Mouse (Mus musculus) stomach, embryonic 15.5 days (tissue): ENCODE data around the gene Tsr2. TPM values are rescaled to one million over a fixed set of nuclear protein-coding genes. Genes with fewer than 3 reads are reported as not detected.
A peak's percentile ranks its signal among the peaks of the same experiment; 100 is the strongest.

Experiments used
- ATAC-seq: fragments of 200-750 bp; cut with Nextera tagmentation; 2 replicates; pipeline ENCODE4 v1.8.0; 2017; ENCODE audit warnings: low read depth, moderate number of reproducible peaks, moderate TSS enrichment; ENCODE audit not compliant: insufficient read depth, low FRiP score
- H3K27ac ChIP-seq: fragments of 300-500 bp; sonication (generic); 2 replicates; pipeline ENCODE4 v1.5.1; 2015; ENCODE audit warnings: mild to moderate bottlenecking, inconsistent platforms
- H3K27me3 ChIP-seq: fragments of 300-500 bp; sonication (generic); replicated peaks from 2 replicates; pipeline ENCODE4 v1.6.1; 2015; ENCODE audit warnings: inconsistent platforms
- H3K36me3 ChIP-seq: fragments of 300-500 bp; sonication (generic); 2 replicates; pipeline ENCODE4 v1.6.1; 2015; ENCODE audit warnings: inconsistent platforms
- H3K4me1 ChIP-seq: fragments of 300-500 bp; sonication (generic); 2 replicates; pipeline ENCODE4 v1.6.1; 2015; ENCODE audit warnings: inconsistent platforms
- H3K4me2 ChIP-seq: fragments of 300-500 bp; sonication (generic); 2 replicates; pipeline ENCODE4 v1.6.1; 2015; ENCODE audit warnings: mild to moderate bottlenecking, inconsistent platforms
- H3K4me3 ChIP-seq: fragments of 300-500 bp; sonication (generic); replicated peaks from 2 replicates; pipeline ENCODE4 v1.5.1; 2015; ENCODE audit warnings: inconsistent platforms
- H3K9ac ChIP-seq: fragments of 300-500 bp; sonication (generic); 2 replicates; pipeline ENCODE4 v1.6.1; 2015; ENCODE audit warnings: inconsistent platforms
- H3K9me3 ChIP-seq: fragments of 300-500 bp; sonication (generic); 2 replicates; pipeline ENCODE4 v1.6.1; 2016; ENCODE audit warnings: inconsistent platforms
- WGBS: fragments of 180-500 bp; shearing (Covaris S2); methylation state at CpG from one replicate; pipeline ENCODE4 v1.1.7; 2015; 5-methylcytosine and 5-hydroxymethylcytosine counted together
- polyA plus RNA-seq: library from polyadenylated mRNA; unstranded; fragments of >200 nt; fragmentation: Nextera tagmentation; extraction: Ambion mirVana; gene quantifications from 2 replicates; pipeline ENCODE4 v1.2.1, GENCODE M21; 2015

Gene Tsr2
- 31.6 and 32.3 TPM in 2 replicates for polyA plus RNA-seq

GRCm38 (mm10) chrX:151096171-151097058 is at the start of gene Tsr2:
Tsr2 (minus strand) TSS chrX:151096543.
- no peaks in the 10 kb centered on the region for H3K36me3 ChIP-seq
- ATAC-seq: peak; percentile 78; the same call in 1 of the 2 replicates
- H3K9ac ChIP-seq: peak within 1 kb of the TSS; percentile 37; the same call in 1 of the 2 replicates
- H3K9me3 ChIP-seq: no peaks in the 10 kb centered on the region
- peak within 1 kb of the TSS; percentile 53 for H3K4me2 ChIP-seq
- no peak within 1 kb of the TSS for H3K27ac ChIP-seq
- no peaks in the 10 kb centered on the region for H3K4me1 ChIP-seq
- H3K27me3 ChIP-seq: no peaks in the 10 kb centered on the region
- H3K4me3 ChIP-seq: peak within 1 kb of the TSS; percentile 63
- 30% methylated on average over 35 of the region's 35 CpGs for WGBS

GRCm38 (mm10) chrX:151132785-151133184 is 36.4 kb upstream of the Tsr2 start:
- Histone ChIP-seq H3K4me3 (no peak overlapping the region; the same call in 1 of the 2 replicates), H3K9me3 (no peaks in the 10 kb centered on the region), H3K27me3 (no peaks in the 10 kb centered on the region), H3K4me2 (no peak overlapping the region), H3K9ac (no peak overlapping the region), H3K27ac (no peak overlapping the region), H3K4me1 (no peaks in the 10 kb centered on the region), H3K36me3 (no peaks in the 10 kb centered on the region)
- no peak for ATAC-seq
- 30% methylated on average over 10 of the region's 10 CpGs for WGBS

- no peaks in the 10 kb centered on the region for H3K4me1 ChIP-seq
- ATAC-seq: no peak
- no peak overlapping the region for H3K4me2 ChIP-seq
- no peaks in the 10 kb centered on the region for H3K27me3 ChIP-seq
- H3K27ac ChIP-seq: no peak overlapping the region
- WGBS: 74% methylated on average over 3 of the region's 3 CpGs
- H3K9ac ChIP-seq: no peak overlapping the region
- no peak overlapping the region for H3K4me3 ChIP-seq
- no peaks in the 10 kb centered on the region for H3K9me3 ChIP-seq
- no peaks in the 10 kb centered on the region for H3K36me3 ChIP-seq
Measured at GRCm38 (mm10) chrX:151130493-151130892, 34.1 kb upstream of the Tsr2 start.

- 73% methylated on average over 2 of the region's 2 CpGs for WGBS
- no peak overlapping the region for H3K9ac ChIP-seq
- H3K4me3 ChIP-seq: no peak overlapping the region
- H3K4me2 ChIP-seq: no peak overlapping the region
- no peaks in the 10 kb centered on the region for H3K4me1 ChIP-seq
- ATAC-seq: no peak
- no peaks in the 10 kb centered on the region for H3K27me3 ChIP-seq
- H3K9me3 ChIP-seq: no peaks in the 10 kb centered on the region
- no peaks in the 10 kb centered on the region for H3K36me3 ChIP-seq
- no peak overlapping the region for H3K27ac ChIP-seq
Measured at GRCm38 (mm10) chrX:151123933-151124332, 27.6 kb upstream of the Tsr2 start.

GRCm38 (mm10) chrX:151117432-151117831 is 21.1 kb upstream of the Tsr2 start:
- H3K27ac ChIP-seq: no peak overlapping the region
- H3K4me1 ChIP-seq: no peaks in the 10 kb centered on the region
- 7% methylated on average over 2 of the region's 2 CpGs for WGBS
- no peaks in the 10 kb centered on the region for H3K9me3 ChIP-seq
- H3K4me2 ChIP-seq: no peak overlapping the region
- H3K4me3 ChIP-seq: no peak overlapping the region
- no peak overlapping the region for H3K9ac ChIP-seq
- H3K36me3 ChIP-seq: no peaks in the 10 kb centered on the region
- no peak for ATAC-seq
- no peaks in the 10 kb centered on the region for H3K27me3 ChIP-seq

- no peaks in the 10 kb centered on the region for H3K4me1 ChIP-seq
- H3K27ac ChIP-seq: no peak overlapping the region
- H3K4me3 ChIP-seq: no peak overlapping the region
- no peak for ATAC-seq
- 13% methylated on average over 7 of the region's 7 CpGs for WGBS
- H3K27me3 ChIP-seq: no peaks in the 10 kb centered on the region
- no peak overlapping the region for H3K9ac ChIP-seq
- no peaks in the 10 kb centered on the region for H3K9me3 ChIP-seq
- no peaks in the 10 kb centered on the region for H3K36me3 ChIP-seq
- H3K4me2 ChIP-seq: no peak overlapping the region
Measured at GRCm38 (mm10) chrX:151116795-151117194, 20.5 kb upstream of the Tsr2 start.

GRCm38 (mm10) chrX:151107301-151108067 is 11.1 kb upstream of the Tsr2 start:
- Histone ChIP-seq H3K27ac (no peak overlapping the region), H3K27me3 (no peaks in the 10 kb centered on the region), H3K4me3 (no peak overlapping the region), H3K36me3 (no peaks in the 10 kb centered on the region), H3K4me1 (no peaks in the 10 kb centered on the region), H3K9ac (no peak overlapping the region), H3K9me3 (no peaks in the 10 kb centered on the region), H3K4me2 (no peak overlapping the region)
- ATAC-seq: no peak
- WGBS: 56% methylated on average over 7 of the region's 7 CpGs

GRCm38 (mm10) chrX:151087418-151087817 is 8.9 kb downstream of the Tsr2 start:
- no peaks in the 10 kb centered on the region for H3K4me1 ChIP-seq
- H3K27ac ChIP-seq: no peak overlapping the region
- no peak overlapping the region for H3K4me3 ChIP-seq
- H3K27me3 ChIP-seq: no peaks in the 10 kb centered on the region
- H3K36me3 ChIP-seq: no peaks in the 10 kb centered on the region
- H3K9ac ChIP-seq: no peak overlapping the region
- H3K4me2 ChIP-seq: no peak overlapping the region
- H3K9me3 ChIP-seq: no peaks in the 10 kb centered on the region
- 57% methylated on average over 1 of the region's 1 CpGs for WGBS
- ATAC-seq: no peak

GRCm38 (mm10) chrX:151085599-151085998 is 10.7 kb downstream of the Tsr2 start:
- Histone ChIP-seq H3K4me2 (no peak overlapping the region), H3K36me3 (no peaks in the 10 kb centered on the region), H3K4me1 (no peaks in the 10 kb centered on the region), H3K9me3 (no peaks in the 10 kb centered on the region), H3K9ac (no peak overlapping the region), H3K27ac (no peak overlapping the region), H3K4me3 (no peak overlapping the region), H3K27me3 (no peaks in the 10 kb centered on the region)
- ATAC-seq: no peak
- WGBS: 67% methylated on average over 2 of the region's 2 CpGs

- Histone ChIP-seq H3K9ac (no peak overlapping the region), H3K9me3 (no peaks in the 10 kb centered on the region), H3K4me1 (no peaks in the 10 kb centered on the region), H3K27me3 (no peaks in the 10 kb centered on the region), H3K4me2 (no peak overlapping the region), H3K36me3 (no peaks in the 10 kb centered on the region), H3K27ac (no peak overlapping the region), H3K4me3 (no peak overlapping the region)
- 76% methylated on average over 4 of the region's 4 CpGs for WGBS
- ATAC-seq: no peak
Measured at GRCm38 (mm10) chrX:151076941-151077485, 19.3 kb downstream of the Tsr2 start.

GRCm38 (mm10) chrX:151076007-151076406 is 20.3 kb downstream of the Tsr2 start:
- H3K9ac ChIP-seq: no peak overlapping the region
- no peaks in the 10 kb centered on the region for H3K27me3 ChIP-seq
- WGBS: 90% methylated on average over 5 of the region's 5 CpGs
- no peak overlapping the region for H3K27ac ChIP-seq
- ATAC-seq: no peak
- H3K4me2 ChIP-seq: no peak overlapping the region
- H3K9me3 ChIP-seq: no peaks in the 10 kb centered on the region
- H3K4me1 ChIP-seq: no peaks in the 10 kb centered on the region
- H3K36me3 ChIP-seq: no peaks in the 10 kb centered on the region
- H3K4me3 ChIP-seq: no peak overlapping the region

- Histone ChIP-seq H3K4me1 (no peaks in the 10 kb centered on the region), H3K9me3 (no peaks in the 10 kb centered on the region), H3K36me3 (no peaks in the 10 kb centered on the region), H3K4me3 (no peak overlapping the region), H3K27ac (no peak overlapping the region), H3K9ac (no peak overlapping the region), H3K4me2 (no peak overlapping the region), H3K27me3 (no peaks in the 10 kb centered on the region)
- ATAC-seq: no peak
- WGBS: 94% methylated on average over 5 of the region's 5 CpGs
Measured at GRCm38 (mm10) chrX:151067876-151068275, 28.5 kb downstream of the Tsr2 start.
